Mouse (Mus musculus): ENCODE measurements at regions not wholly inside any gene's neighbourhood (a gene's known extent, or its start where the extent isn't known, plus 50 kb on each side); places are given as distances from the start of the nearest gene placed in this dataset.

DNA sequence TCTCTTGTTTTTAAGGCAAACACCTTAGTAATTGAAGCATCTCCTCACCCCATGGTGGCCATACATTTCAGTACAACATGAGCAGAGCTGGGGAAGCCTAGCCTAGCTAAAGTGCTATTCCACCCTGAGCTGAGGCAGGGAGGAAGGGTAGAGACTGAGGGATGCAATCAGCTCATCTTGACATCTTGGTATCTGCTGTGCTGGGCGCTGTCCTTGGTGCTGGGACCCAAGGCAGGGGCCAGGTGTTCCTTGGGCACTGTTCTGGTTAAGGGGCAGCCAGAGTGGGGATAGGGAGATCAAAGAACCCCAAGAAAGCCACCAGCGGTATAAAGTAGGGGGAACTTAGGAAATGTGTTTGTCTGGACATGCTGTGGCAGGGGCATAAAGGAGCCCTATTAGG, 228.7 kb downstream of the Cyp26b1 start:
- TF ChIP-seq CTCF (conservative IDR thresholded peaks at IDR 0.05; ENCODE audit: low read length), result no peak
- no peak for TF ChIP-seq POU5F1 (IDR thresholded peaks at IDR 0.05; ENCODE audit: borderline replicate concordance, low read length)

Measured in E14TG2a.4 (cell line).